Mouse (Mus musculus) retina, embryonic 14.5 days (tissue): ENCODE measurements at regions not wholly inside any gene's neighbourhood (a gene's known extent, or its start where the extent isn't known, plus 50 kb on each side); places are given as distances from the start of the nearest gene placed in this dataset.

Experiments
- DNase-seq: peaks from one replicate; pipeline ENCODE4 v3.0.0-alpha.2; 2015; ENCODE audit warnings: low spot score

DNA sequence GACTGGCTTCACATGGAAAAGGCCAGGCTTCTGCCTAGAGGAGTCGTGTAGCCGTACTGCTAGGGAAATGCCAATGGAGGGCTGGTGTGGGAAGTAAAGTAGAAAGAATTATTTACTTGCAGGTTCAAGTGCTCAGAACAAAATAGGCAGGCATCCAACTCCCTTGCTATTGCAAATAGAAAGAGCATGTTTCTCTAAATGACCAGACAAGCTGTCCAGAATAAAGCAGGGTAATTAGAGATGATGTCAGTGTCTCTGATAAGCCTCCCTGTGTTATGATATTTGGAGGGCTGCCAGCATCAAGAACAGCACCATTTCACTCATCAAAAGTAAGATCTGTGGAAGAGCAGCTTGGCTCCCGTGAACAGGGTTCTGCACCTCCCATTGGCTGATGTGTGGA is 192.4 kb downstream of the Usp46 start:
- DNase-seq: no peak

DNA sequence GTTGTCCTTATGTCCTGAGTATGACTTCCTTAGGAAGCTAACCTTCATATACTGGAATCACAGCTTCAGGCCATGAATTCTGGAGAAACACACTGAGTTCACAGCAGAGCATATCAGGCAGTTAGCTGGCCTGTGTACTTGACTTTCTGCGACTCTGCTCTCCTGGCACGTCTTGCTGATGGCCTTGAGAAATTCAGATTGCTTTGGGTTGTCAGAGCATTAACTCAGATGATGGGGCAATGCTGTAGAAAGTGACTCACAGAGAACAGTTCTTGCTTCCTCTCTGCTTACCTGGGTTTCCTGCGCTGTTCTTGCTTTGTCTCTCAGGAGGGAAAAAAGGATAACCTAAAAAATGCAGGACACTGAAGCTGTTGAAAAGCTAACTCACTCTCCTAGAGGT is 187.3 kb downstream of the Usp46 start:
- no peak for DNase-seq

DNA sequence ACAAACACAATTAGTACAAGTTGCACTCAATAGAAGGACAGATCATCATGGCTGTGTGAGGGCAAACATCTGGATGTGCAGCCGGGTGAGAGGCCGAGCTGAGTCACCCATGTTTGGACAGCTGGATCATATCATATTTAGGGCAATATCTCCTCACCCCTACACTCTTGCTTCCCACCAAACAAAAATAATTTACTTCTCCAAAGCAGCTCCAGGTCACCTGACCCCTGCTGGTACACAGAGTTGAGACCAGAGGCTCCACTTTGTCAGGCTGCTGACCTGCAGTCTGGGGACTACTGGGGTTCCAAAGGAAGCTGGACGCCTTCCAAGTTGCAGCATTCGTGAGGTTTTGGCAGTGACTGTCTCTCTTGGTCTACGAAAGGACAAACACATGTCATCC is 186.3 kb downstream of the Usp46 start:
- no peak for DNase-seq

DNA sequence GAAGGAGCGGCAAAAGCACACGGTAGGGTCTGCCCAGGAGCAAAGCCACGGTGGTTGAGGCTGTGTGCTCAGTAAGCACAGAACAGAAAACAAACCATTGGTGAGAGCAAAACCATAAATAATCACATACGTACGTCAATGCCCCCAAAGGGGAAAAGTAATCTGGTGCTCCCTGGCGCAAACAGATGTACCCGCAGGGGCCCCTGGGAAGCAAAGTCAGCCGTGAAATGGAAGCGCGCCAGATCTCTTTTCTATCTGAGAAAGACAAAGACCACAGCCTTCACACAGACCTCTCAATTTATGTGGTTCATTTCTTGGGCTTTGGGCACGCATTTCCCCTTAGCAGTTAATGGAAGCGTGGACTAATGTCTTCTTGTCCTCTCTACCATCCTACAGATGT is 183.2 kb downstream of the Usp46 start:
- DNase-seq: no peak

- no peak for DNase-seq
Measured at GRCm38 (mm10) chr5:73885691-73886090, 182.5 kb downstream of the Usp46 start.

DNA sequence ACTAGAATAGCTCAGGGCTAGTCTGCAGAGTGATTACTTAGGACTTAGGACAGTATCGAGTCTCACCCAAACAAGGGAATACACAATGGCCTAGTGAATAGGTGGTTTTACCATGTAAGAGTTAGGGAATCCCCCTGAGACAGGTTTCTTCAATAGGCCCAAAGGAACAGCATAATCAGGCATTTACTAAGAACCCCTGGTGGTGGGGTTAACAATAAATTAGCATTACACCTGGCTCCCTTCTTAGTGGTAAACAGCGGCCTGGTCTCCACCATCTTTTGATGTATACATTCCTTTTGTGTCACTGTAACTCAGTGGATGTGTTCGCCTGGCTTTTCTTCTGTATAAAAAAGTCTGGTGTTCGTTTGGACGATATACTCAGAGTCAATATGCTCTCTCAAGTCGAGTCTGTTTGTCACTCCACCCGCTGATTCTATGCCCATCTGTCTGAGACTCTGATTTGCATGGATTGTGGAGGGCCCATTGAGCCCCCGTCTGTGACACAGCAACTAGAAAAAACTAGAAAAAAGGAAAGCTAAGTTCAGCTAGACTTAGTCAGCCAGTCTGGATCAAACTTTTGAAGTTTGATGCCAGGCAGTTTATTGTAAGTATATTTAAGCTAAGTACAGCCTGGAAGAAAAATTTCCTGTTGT is 180.8 kb downstream of the Usp46 start:
- DNase-seq: no peak

DNA sequence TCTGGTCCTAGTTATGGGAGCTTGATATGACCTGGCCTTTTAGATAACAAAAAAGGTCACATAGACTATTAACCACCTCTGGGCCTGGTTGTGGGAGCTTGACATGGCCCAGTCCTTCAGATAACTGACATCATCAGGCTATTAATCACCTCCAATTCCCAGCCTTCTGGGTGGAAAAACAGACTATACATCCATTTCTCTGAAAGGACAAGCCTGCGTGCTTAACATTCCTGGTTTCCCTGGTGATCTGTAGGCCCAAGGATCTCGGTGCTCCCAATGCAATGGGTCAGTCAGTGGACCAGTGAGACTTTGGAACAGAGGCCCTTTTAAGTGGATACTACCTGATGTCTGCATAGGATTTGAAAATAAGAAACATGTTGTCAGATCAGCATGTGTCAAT is 179.8 kb downstream of the Usp46 start:
- no peak for DNase-seq

DNA sequence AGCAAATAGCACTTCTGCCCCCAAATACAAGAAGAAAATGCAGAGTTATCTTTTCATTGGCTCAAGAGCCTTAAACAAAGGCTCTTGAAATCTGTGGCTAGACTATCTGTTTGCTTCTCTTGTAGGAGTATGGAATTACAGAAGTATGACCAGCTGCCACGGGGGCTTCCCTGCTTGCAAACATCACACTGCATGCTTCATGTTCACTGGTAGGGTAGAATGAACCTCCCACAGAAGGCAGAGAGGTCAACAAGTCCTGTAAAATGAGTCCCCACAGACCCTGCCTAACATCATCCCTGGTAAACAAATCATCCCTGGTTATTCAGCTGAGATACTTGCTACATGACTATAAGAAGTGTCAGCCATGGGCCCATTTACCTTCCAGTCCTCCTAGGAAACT is 178.9 kb downstream of the Usp46 start:
- DNase-seq: no peak

- no peak for DNase-seq
Measured at GRCm38 (mm10) chr5:73890942-73891341, 177.3 kb downstream of the Usp46 start.

DNA sequence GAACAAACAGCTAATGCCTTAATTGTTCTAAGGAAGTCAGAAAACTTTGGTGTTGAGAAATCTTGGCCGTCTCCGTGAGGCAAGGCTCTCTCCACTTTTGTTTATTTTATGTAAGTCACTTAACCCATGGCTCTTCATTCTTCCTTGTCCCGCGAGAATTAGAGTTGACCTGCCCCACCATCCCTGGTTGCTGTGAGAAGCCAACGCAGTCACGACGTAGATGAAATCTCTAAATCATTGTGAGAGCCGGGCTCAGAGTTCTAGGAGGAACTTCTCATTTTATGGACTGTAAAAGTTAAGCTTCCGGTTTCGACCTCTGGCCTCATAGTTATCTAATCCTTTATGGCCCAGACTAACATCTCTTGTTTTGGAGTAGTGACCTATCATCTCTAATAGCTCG is 176.6 kb downstream of the Usp46 start:
- DNase-seq: no peak

DNA sequence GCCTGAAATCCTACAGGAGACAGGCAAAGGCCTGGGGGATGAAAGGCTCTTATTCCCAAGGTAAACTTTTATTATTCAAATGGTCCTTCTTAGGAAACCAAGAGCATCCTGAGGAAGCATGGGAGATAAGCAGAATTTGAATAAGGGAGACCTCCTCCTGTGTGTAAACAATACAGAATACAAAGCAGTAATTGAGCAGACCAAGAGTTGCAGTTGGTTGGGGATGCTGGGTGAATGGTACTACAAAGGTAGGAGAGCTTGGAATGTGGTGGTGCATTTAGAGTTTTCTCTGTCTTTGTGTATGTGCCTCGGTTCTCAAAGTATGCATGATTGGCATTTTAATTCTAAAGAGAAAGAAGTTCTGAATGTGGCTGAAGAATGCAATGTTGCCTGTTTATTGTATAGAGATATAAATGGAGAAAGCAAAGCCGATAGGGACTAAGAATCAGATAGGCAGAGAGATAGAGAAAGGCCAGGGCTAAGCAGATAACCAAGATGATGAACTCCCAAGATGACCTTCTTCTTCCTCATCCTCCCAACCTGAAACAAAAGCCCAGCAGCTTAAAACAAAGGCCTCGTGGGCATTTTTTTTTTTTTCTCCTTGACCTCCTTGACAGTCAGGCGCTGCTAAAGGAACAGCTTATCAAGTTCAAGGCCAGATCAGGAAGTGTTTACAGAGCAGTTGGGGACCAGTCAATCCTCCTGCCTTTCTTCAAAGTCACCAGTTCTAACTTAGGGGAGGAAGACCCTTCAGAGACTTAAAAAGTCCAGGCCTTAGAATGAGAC is 175.6 kb downstream of the Usp46 start:
- DNase-seq: no peak

GRCm38 (mm10) chr5:73895186-73895585 is 173.0 kb downstream of the Usp46 start:
- DNase-seq: no peak

DNA sequence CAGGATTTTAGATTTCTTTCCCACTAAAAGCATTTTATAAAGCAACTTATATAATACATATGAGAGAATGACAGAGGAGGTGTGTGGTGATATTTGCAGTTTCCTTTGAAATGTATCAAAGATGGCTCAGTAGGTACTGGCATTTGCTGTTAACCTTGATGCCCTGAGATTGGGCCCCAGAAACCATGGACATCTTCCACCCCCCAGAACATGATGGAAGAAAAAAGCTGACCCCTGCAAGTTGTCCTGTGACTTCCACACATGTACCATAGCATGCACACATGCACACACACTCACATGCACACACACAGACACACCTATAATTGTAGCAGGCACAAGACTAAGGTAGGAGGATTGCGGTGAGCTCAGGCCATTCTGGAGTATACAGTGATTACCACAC is 171.4 kb downstream of the Usp46 start:
- DNase-seq: no peak

- no peak for DNase-seq
Measured at GRCm38 (mm10) chr5:73901651-73902050, 166.6 kb downstream of the Usp46 start.

DNA sequence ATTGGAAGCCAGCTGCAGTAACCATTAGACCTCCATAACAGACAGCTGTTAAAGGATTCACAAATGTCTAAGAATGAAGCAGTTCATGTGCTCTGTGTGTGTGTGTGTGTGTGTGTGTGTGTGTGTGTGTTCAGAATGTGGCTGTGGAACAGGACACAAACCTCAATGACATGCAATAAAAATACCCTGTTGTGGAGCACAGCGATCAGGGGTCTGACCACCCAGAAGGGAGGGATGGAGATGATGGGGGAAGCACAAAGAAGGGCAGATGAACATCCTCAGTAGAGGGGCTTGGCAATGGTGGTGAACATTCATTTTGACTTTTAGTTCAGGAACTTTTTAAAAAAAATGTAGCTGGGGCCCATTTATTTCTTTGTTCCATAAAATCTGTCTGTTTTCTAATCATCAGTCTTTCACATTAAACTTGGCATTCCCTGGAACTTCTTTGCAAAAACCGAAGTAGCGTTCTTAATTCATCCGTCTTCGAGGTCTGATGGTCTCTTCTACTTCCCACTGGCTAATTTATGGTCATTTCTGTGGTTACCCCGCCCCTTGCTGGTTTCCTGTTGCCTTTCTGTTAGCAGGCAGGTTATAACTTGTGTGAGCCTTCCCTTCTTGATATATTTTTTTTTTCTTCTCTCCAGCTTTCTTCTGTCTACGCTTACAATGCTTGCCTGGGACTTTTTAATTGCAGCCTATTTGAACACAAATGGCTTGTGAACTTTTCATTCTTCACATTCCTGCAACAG is 165.6 kb downstream of the Usp46 start:
- no peak for DNase-seq

- DNase-seq: no peak
Measured at GRCm38 (mm10) chr5:73903219-73903570, 165.0 kb downstream of the Usp46 start.

DNA sequence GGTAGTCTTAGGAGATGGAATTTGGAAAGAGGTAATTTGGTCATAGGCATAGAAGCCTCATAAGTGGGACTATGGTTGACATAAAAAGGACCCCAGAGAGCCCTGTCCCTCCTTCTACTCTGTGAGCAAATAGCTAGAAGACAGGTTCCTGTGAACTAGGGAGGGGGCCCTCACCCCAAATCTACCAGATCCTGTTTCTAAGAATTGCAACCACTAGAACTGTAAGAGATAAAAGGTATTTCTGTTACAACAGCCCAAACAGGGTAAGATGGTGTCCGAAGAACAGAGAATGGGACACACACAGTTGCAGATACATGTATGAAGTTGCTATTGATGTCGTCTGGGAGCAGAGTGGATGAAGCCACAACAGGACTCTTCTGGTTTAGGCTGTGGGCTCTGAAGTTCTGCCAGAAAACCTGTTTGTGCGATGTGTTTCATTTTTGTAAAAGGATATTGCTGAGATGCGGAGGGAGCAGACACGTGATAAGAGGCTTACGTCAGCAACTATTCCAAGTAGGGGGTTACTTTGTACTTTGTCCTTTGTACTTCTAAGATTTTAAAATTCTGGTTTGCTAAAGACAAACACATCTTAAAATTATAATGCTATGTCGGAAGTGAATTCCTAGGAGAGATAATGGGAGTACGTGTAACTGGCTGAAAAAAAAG is 164.0 kb downstream of the Usp46 start:
- no peak for DNase-seq

GRCm38 (mm10) chr5:73912149-73912548 is 156.1 kb downstream of the Usp46 start:
- DNase-seq: no peak

- peak; percentile 80 for DNase-seq
Measured at GRCm38 (mm10) chr5:73913116-73913515, 155.1 kb downstream of the Usp46 start.

GRCm38 (mm10) chr5:73918011-73918410 is 150.2 kb downstream of the Usp46 start:
- DNase-seq: no peak

GRCm38 (mm10) chr5:73919936-73920335 is 148.3 kb downstream of the Usp46 start:
- DNase-seq: no peak

DNA sequence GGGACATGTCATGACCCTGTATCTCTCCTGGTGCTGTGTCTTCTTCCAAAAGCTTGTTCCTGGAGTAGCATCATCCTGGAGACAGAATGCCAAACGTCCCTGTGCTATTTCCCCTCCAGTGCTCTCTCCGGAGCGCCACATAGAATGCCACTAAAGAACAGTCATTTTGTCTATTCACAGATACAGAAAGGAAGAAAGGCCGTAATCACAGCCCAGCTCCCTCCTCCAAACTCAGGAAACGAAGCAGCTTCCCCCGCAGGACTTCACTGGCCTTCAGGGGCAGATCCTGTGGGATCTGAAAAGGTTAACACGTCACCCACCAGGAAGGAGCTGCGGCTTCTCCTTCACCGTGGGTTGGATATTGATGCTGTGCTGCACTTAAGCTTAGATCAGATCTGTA is 140.7 kb downstream of the Usp46 start:
- no peak for DNase-seq

GRCm38 (mm10) chr5:73928691-73929090 is 139.5 kb downstream of the Usp46 start:
- DNase-seq: peak; percentile 37
